Mouse (Mus musculus): ENCODE data around the gene Rapgef2.
"Not testable (repeated sequence)": the region's sequence is repeated elsewhere in the genome, so short reads cannot be mapped to it uniquely, and the experiment has no call there.

Rapgef2 gene

DNA sequence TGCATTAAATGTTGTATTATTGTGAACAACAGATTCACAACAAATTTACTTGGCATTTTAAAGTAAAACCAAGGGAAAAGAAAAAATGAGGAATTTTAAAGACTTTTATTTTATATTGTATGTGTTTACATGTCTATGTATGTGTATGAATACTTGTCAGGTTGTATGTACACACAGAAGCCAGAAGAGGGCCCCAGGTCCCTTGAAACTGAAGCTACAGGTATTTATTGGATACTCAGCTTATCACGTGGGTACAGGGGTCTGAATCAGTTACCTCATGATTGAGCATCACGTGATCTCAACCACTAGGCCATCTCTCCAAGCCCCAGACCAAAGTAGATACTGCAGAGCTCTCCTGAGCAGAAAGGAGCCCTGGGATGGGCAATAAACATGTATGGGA, 180.0 kb downstream of the Rapgef2 start:
- in situ Hi-C loops (cut with MboI, MseI), result loop anchor here (5.0 kb wide), 2 partner anchors 91 to 149 kb away; no protein-coding TSS in a partner anchor

DNA sequence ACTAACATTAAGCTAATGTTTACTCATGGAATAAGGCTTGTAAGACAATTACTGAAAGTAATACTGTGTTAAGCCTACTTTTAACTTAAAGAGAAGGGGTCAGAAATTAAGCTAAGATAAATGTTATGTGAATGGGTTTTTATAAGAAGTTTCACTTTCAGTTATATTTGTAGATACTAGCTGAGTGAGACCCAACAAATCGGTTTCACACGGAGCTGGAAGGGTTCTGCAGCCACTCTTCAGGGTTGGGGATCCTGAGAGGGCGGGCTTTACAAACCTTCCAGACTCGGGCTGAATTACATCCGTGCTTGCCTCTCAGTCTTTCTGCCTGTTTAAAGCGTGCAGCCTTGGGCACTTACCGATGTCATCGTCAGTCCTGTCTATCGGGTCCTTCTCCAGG, 182.7 kb downstream of the Rapgef2 start:
- in situ Hi-C loops (cut with MboI, MseI), result no loop called here

DNA sequence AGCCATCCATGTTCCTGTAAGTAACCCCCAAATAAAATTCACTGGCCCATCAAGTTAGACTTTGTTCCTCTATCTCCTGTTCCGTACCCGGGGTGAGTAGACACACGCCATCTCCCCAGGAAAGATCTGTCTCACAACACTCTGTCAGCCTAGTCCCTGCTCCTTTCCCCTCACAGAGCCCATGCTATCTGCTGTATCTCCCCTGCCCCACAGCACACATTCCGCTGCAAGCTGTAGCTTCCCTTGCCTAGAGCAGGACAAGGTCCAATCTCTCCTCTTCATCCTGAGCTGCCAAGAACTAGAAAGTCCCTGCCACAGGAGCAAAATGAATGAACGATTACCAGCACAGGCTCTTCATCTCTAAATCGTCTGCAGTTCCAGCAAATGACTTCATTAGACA, 184.6 kb downstream of the Rapgef2 start:
- in situ Hi-C loops (cut with MboI, MseI), result no loop called here

DNA sequence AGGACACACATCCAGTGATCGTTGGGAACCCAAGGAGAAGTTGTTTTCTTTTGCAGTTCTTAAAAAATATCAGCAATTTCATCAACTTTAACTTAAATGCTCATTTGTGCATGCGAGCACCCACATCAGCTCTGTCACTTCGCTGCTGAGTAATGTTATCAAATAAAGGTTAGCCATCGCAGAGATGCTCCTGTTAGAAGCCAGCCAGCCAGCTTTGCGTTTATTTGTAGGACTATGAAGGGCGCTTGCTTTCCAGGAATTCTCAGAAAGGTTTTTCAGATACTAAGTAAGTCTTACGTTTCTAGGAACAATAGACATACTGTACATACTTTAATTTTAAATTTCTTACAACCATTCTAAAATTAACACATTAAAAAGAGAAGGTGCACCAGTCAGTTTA, 185.5 kb downstream of the Rapgef2 start:
- in situ Hi-C loops (cut with MboI, MseI), result no loop called here

DNA sequence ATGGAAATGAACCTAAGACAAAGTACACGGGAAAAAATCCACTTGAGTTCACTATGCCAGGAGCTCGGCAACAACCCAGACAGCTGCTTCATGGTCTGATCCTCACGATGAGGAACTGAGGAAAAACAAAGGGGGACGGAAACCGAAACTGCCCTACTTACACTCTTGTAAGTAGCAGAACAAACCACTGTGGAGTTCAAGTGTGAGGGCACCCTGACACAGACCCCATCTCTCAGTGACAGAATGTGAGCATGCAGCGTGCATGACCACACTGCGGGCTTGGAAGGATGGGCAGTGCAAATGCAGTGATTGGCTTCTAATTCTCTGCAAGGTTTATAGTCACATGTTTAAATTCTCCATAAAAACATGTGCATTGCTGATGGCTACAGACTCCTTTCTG, 197.2 kb downstream of the Rapgef2 start:
- in situ Hi-C loops (cut with MboI, MseI), result no loop called here

DNA sequence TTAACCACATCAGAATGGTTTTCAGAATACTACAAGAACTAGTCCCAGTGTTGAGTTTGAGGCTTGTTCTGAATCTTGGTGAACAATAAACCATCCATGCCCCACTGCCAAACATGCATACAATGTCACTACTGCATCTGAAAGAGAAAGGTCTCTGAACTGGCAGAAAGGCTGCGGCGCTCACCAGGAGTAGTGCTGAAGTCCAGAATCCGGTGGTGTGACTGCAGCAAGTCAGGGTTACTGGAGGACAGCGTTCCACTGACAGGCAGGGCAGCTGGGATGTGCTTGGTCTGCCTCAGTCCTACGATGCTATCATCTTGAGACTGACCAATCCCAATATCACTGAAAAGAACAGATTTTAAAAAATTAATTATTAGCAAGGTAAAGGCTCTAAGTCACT, 197.9 kb downstream of the Rapgef2 start:
- in situ Hi-C loops (cut with MboI, MseI), result no loop called here

DNA sequence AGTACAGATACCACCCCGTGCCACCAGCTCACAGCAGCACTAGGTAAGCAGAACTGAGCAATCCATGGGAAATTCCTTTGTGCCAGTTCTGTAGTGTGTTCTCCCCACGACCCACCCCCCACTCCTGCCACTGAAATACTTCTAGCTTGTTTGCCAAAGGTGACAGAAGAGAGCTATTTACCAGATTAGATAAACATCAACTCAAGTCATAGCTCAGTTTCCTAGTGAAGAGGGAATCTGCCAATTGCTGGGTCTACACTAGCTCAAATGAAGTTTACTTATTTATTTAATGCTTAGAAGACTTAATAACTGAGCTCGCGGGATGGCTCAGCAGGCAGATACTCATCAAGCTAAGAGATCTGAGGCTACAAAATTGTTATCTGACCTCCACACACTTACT, 200.0 kb downstream of the Rapgef2 start:
- in situ Hi-C loops (cut with MboI, MseI), result no loop called here

DNA sequence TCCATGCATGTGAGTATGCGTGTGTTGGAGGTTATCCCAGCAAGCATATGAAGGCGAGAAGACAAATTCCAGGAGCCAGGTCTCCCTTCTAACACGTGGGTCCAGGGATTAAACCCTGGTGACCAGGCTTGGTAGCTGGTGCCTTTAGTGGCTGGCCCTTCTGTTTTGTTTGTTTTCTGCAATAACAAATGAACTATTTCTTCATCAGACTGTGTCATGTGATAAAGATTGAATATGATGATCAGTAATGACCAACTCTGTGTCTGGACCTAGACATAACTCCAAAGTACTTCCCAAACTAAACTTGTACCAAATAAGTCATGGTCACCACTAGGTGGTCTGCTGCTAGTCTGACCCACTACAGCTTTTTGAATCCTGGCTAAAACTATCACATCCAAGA, 202.4 kb downstream of the Rapgef2 start:
- in situ Hi-C loops (cut with MboI, MseI), result no loop called here

DNA sequence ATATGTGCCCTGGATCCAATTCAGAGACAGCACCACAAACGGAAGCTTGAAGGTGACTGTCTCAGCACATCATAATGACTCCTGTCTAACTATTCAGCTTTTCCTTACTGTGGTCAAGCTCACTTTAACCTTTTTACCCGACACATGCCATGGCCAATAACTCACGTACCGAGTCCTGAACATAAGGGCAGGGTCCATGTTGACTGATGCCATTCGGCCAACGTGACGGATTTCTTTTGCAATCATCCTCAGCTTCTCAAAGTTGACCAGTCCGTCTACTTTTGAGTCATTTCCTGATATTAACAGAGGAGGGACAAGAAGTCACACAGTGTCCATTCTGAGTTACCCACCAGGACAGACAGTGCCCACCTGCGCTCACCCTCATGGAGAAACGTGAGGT, 203.3 kb downstream of the Rapgef2 start:
- in situ Hi-C loops (cut with MboI, MseI), result no loop called here

DNA sequence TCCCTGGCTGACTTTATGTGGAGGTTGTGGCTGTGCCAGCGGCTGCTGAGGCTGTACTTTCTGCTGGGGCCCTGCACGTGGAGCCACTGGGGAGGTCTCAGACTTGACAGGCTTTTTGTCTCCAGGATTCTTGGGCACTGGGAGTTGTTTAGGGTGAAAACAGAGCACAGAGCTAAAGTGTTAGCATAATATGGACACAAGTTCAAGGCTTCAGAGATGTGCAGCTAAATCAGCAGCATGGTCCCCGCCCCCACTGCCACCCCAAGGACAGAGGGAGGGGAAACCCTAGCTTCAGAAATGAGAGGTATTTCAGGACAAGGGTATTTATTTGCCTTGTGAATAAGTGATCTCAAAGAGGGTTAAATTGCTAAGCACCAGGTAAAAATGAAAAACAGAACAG, 207.2 kb downstream of the Rapgef2 start:
- in situ Hi-C loops (cut with MboI, MseI), result no loop called here

DNA sequence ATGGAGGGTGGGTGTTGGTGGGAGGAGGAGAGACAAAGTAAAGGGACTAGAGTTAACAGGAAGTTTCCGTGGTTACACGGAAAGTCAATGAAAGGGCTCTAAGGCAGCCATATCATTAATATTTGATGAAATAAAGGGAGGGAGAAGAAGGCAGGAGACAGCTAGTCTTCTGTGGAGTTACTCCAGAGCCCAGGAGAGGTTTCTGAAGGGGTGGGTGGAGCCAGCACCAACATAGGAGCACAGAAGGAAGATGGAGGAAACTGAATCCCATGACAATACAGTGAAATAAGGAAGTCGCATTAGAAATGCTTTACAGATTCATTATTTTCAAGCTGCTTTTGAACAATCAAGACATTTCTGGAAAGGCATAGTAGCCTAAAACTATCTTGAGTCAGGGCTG, 211.3 kb downstream of the Rapgef2 start:
- in situ Hi-C loops (cut with MboI, MseI), result no loop called here

DNA sequence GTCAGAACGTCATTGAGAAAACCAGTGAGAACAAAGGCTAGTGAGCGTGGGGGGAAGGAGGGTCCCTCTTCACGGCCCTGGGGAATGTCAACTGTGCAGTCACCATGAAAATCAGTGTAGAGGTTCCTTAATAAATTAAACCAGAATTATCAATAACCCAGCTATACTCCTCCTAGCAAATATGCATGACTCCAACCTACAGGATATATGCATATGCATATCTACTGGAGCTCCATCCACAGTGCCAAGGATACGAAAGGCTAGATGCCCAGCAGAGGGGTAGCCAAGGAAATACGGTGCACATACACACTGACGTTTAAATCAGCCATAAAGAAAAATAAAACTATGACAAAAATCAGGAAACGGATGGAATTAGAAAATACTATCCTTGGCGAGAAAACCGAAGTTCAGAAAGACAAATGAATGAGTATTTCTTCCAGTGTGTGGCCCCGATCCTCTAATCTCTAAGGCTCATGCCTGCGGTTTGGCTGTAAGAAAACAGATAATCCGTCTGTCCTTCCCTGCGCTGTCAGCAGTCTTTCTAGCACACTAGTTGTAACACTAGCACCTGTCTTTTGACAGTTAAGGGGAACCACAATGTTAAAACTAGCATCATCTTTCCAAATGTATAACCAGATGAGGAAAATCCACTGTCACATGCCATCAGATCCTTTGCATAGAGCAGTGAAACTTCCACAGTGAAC, 212.6 kb downstream of the Rapgef2 start:
- in situ Hi-C loops (cut with MboI, MseI), result no loop called here

DNA sequence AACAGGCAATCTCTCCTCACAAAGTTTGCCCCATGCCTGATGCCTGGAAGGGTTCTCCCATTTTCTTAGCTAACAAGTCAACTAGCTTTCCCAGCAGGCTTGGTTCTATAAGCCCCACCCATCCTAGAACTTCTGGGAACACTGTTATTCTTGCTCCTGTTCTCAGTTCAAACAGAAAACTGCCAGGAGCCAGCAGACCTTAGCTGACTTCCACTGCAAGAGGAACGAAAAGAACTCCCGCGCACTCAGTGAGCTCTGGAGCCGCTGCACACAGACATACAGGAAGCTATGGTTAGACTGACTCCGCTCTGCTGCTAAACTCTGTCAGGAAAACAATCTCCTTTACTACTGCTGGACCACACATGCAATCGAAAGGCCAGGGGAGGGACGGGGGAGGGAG, 214.8 kb downstream of the Rapgef2 start:
- in situ Hi-C loops (cut with MboI, MseI), result no loop called here

DNA sequence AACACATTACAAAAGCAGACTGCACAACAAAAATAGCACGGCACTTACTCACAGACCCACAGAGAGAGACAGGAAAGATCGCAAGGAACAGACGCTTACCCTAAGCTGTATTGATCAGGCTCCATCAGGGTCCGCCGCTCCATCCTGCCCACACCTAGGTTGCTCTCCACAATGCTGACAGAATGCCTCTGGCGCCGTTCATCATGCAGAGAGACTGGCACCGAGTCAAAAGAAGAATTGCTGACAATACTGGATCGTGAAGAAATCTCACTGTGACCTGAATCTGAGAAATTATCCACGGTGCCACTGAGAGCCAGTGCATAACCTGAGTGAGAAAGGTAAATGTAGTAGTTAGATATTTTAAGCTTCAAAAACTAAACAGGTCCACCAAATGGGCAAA, 216.4 kb downstream of the Rapgef2 start:
- in situ Hi-C loops (cut with MboI, MseI), result no loop called here

DNA sequence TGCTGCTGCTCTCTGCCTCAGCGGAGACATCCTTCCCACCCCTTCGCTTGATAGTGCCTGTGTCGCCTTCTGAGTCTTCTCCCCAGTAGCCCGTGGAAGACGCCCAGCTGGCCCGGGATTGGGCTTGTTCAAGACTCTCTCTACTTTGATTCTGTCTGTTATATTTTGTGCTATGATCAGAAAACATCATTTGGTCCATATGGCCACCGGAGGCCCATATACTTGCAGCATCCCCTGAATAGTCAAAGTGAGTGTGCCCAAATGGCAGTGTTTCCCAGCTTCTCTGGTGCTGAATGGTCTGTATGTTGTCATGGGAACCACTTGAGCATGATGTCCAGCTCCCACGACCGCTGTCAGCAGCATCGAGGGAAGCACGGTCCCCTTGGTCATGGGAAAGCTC, 217.3 kb downstream of the Rapgef2 start:
- in situ Hi-C loops (cut with MboI, MseI), result no loop called here

DNA sequence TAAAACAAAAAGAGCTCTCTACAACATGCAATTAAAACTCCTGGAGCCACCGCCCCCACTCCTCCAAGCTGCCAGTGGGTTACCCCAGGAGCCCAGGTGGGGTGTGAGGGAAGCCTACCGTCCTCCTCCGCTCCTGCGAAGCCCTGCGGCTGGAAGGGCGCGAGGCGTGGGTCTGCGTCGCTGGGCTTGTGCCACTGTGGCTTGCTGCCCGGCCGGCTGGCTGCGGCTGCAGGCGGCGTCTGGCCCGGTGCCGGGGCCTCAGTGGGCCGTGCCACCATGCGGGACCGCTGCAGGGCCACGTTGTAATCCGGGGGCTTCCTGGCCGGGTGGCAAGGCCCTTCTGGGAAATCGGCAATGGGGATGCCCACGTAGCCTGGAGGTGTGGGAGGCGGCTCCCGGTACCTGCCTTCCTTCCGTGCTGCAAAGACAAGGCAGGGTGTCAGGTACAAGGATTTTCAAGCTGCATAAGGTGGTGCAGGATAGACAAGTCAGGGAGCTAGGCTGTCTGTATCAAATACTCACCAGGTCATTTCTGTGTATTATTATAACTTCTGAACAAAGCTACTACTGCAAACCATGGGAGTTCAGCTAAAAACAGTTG, 219.8 kb downstream of the Rapgef2 start:
- in situ Hi-C loops (cut with MboI, MseI), result no loop called here

DNA sequence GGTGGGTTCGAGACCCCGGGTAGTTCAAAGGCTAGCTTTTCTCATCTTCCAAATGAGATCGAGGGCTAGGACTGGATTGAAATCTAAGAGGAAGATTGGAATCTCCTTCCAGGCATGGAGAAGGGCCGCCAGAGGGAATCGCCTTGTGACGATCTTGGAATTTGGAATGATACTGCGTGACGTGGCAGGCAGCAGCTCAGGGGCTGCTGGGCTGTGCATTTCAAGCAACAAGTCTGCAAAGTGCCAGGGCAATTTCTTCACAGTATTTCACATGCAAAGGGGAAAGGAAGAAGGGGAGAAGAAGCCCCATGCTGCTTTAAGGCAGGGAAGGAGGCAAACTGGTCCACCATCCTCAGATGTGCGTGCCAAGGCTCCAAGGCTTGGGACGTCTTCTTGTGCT, 222.2 kb downstream of the Rapgef2 start:
- in situ Hi-C loops (cut with MboI, MseI), result no loop called here

DNA sequence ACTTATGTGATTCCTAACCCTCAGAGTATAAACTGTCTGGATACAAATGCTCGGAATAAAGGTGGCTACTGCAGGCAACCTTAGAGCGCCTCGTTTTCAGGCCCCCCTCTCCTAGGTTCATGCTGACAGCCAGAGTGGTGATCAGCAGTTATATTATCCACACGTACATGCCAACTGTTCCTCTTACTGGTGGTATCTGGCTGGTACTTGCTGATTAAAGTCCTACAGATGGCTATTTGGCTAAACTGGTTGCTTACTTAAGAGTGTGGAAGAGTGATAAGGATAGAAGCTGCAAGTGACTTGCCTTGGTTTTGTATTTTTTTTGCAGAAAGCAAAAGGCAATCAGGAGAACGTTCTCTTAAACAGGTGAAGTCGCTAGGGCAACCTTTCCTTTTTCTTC, 224.9 kb downstream of the Rapgef2 start:
- in situ Hi-C loops (cut with MboI, MseI), result no loop called here

DNA sequence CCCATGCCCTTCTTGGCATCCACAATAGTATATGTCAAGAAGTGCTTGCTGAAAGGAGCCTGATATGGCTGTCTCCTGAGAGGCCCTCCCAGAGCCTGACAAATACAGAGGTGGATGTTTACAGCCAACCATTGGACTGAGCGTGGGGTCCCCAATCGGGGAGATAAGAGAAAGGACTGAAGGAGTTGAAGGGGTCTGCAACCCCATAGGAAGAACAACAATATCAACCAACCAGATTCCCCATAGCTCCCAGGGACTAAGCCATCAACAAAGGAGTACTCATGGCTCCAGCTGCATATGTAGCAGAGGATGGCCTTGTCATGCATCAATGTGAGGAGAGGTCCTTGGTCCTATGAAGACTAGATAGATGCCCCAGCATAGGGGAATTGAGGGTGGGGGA, 227.8 kb downstream of the Rapgef2 start:
- in situ Hi-C loops (cut with MboI, MseI), result not testable (repeated sequence)

DNA sequence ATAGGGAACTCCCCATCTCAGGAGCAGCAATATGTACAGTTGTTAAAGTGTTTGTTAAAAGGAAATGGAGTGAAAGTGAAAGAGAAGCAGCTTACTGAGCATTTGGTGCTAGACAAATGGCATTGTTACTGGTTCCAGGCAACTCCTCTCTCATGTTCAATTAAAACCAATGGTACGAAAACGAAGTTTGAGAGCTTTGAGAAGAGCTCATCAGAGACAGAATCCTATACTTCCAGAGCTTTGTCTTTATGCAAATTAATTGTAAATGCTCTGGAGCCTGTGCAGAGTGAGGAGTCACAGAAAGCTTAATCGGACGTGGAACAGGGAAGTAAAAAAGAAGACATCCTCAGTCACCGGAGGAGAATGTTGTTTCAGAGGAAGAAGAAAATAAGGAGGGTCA, 241.1 kb downstream of the Rapgef2 start:
- in situ Hi-C loops (cut with MboI, MseI), result no loop called here

DNA sequence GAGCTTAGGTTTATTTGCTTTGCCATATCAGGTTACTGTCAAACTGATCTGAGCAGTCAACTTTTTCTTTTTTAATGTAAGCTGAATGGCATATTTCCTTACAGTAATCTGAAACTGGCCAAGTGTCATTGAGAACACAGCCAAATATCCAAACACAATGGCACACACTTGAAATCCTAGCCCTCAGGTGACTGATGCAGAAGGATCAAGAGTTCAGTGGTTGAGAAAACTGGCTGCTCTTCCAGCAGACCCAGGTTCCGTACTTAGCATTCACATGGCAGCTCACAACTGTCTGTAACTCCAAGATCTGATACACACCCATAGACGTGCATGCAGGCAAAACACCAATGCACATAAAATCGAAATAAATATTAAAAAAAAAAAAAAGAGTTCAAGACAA, 243.3 kb downstream of the Rapgef2 start:
- in situ Hi-C loops (cut with MboI, MseI), result no loop called here

DNA sequence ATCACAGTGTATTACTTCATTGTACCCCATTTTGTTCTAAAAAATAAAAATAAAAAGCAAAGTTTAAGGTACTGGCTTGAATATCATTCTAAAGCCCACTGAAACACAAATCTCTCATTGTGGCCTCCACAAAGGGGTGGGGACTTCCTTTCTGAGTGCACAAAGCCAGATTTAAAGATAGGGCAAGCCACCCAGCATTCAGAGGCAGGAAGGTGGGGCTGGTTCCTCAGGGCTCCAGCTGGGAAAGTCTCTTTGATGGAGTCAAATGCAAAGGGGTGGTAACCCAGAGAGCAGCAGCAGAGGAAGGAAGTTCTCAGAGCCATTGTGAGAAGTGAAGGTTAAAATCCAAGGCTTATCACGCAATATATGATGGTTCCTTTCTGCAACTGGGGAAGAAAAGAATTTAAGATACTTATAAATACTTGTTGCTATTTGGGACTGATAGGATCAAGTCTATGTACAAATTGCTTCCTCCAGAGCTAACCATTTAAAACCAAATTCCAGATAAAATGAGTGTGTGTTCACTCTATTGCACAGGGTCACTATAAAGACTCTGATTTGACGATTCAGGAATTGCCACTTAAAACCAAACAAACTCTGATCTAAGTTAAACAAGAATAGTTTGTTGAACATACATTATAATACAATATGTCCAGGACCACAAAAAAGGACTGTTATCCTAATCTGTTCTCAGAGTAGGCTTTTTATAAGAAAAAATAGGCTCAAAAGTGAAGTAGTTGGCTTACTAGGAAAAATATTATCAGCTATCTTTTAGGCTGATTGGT, 246.5 kb downstream of the Rapgef2 start:
- in situ Hi-C loops (cut with MboI, MseI), result no loop called here

DNA sequence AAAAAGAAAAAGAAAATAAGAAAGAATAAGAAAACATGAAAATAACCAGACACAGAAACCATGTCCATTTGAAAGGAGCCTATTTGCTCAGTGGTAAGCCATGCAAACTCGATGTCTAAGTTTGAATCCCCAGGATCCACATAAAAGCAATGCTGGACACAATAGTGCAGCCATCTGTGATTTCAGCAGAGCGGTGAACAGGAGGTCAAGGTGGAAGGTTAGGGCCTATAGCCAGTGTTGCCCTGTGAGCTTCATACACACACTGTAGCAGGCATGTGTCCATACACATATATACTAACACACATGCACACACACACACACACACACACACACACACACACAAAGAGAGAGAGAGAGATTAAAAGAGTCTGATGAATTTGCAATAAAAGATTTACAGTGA, 247.3 kb downstream of the Rapgef2 start:
- in situ Hi-C loops (cut with MboI, MseI), result no loop called here
